Mouse (Mus musculus) testis, postnatal 14 days (tissue): ENCODE data around the gene Dgkz.

ENCODE experiments used
- DNase-seq: peaks from one replicate; pipeline ENCODE4 v3.0.0; 2021; ENCODE audit warnings: low spot score

Gene Dgkz

DNA sequence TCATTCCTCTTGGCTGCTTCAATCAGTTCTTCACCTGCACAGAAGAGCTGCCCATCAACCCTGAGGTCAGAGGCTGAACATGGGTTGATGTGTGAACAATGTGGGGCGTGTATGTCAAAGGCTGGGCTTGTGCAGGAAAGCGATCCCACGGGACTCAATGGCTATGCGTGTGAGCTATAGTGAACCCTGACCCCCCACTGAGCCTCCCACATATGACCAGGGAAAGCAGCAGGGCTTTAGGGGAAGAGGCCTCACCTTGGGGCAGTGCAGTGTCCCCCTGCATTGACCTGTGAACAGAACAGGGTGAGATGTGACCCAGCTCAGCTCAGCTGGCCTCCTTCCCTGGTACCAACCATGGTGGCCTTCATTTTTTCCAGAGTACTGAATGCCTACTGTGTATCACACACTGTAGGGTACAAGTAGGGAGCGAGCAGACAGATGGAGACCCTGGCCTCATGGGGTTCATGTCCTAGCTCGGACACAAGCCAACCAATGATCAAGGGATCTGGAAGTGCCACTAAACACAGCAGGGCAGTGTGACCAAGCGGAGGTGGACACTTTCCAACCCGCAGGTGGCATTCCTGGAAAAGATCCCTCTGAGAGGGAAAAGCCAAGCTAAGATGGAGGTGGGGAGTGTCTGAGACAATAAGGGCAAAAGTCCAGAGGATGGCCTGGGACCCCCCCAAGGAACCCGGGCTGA is 40.7 kb downstream of the Dgkz start:
- no peak for DNase-seq

DNA sequence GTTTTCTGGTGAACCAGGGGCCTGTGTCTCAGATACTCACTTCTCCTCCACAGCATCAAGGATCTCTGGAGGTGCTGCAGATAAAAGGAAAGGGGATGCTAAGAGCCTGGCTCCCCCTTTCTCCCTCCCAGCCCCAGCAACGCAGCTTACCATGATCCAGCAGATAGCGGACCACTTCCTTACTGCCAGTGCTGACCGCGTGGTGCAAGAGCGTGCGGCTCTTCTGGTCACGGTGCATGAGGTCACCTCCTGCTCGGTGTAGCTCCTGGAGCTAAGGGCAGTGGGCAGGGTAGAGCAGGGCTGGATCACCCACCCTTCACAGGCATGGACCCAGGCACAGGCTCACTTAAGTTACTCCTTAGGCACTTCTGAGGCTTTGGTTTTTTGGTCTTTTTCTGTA is 41.6 kb downstream of the Dgkz start:
- DNase-seq = no peak

DNA sequence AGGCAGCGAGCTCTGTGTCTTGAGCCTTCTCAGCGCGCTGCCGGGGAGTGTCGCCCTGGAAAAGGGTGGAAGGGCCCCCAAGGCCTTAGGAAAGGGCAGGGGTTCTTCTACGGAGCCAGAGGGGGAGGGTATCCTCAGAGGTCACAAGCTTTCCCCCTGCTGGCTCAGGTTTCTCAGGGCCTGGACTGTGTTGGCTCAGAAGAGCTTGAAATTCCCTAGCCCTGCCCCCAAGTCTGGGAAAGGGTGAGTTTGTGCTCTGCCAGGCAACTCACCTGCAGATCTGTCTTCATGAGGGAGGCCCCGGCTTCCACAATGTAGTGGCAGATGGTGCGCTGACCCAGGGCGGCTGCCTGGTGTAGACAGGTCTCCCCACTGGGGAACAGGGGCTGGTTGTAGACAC is 42.2 kb downstream of the Dgkz start:
- no peak for DNase-seq

DNA sequence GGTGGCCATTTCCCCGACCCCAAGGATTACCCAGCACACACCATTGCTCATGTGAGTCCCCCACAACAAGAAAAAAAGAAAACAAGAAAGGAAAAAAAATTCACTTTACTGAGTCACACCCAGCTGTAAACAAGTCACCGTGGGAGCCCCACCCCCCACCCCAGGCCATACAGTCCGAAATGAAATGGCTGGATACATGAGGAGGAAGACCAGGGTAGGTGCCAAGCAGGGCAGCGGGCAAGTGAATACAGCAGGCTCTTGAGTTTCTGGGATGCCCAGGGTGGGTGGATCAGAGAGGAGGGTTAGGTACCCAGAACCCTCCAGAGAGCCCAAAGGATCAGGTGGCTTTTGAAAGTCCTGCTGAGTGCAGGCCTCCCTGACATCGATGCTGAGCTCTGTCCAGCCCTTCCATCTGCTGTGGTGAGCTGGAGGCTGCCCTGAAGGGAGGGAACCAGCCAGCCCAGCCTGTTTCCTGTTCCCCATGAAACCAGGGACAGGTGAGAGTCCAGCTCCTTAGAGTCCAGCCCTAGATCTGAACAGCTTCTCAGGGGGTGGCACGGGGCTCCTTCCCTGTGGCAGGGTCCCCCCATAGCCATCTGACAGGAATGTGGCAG is 42.8 kb downstream of the Dgkz start:
- DNase-seq = no peak

DNA sequence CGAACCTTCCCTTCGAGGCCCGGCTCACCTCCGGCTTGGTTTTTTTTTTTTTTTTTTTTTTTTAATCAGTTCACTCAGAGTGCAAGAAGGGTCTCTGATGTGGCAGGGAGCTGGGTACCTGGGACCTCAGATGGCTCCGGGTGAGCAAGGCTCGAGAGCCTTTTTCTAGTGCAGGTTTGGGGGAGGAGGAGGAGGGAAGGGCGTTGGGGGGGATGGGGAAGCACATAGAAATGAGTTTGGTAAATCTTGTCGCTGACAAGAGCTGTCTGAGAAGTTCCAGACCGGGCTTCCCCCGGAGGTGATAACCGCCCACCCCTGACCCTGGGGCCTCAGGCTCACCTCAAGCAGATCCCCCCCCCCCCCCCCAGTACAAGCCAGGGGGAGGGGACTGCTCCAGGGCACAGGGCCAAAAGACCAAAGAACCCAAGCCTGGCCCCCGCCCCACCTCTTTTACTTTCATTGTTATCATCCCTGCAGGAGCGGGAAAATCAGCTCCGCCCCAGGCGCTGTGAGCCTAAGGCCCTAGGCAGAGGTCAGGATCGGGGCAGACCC is 43.4 kb downstream of the Dgkz start, which contains the start of gene Mdk:
Gene Mdk, minus strand, starts transcription at position 138 of the 552 bp plus-strand sequence.
- DNase-seq = no peak

DNA sequence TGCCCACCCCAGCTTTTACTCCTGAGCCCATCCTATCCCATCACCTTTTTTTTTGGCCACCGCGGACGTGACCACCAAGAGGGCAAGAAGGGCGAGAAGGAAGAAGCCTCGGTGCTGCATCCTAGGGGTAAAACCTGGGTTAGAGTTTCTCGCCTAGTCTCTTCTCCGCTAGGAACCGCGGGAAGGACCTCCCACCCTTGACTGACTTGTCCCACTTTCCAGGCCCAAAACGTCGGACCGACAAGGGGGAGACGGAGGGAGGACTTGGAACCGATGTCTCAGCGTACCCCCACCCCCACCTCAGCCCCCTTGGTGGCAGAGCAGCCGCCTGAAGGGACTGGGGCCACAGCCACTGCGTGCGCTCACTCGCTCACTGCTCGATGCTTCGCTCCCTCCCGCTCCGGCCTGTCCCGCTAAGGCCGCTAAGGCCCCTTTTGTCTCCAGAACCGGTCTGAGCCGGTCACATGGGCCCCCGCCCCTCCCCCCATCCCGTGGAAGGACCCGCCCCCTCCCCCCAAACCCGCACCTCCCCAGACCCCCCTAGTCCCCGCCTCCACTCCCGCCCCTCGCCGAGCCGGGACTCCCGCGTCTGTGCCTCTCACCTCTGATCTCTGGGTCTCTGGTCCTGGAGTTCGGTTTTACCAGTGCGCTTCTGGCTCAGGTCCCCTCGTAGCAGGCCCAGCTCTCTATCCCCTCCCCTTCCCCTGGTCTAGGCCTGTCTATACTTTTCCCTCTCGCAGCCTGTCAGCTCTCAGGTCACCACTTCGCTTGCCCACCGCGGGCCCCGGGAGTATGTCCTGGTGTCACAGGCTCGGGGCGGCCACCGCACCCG is 44.1 kb downstream of the Dgkz start:
- DNase-seq = no peak

DNA sequence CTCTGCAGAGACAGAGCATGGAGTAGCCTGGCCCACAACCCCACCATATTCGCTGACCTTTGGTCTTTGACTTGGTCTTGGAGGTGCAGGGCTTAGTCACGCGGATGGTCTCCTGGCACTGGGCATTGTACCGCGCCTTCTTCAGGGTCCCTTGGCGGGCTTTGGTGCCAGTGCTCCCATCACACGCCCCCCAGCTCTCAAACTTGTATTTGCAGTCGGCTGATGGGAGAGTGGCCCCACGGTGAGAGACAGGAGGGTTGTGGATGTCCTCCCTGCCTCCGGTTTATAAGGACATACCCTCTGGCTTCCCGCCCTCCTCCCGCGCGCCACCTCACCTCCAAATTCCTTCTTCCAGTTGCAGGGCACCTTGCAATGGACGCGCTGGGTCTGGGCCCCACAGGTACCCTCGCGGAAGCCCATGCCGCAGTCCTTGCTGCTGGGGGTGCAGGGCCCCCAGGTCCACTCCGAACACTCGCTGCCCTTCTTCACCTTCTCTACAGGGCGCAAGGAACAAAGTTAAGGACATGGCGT is 44.8 kb downstream of the Dgkz start:
- no peak for DNase-seq

DNA sequence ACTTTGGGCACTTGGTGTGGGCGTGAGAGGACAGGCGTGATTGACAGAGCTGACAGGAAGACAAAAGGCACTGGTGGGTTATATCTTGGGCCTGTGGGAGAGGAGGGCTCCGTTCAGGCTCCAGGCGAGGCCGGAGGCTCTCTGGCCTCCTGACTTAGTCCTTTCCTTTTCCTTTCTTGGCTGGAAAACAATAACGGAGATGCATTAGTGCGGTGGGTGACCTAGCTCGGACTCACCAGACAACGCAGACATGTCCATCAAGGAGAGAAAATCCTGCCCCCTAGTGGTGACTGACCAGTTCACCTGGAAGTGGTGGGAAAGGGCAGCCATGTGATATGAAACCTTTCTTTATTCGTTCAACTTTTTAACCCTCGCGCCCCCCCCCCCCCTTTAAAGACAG is 45.7 kb downstream of the Dgkz start:
- peak; percentile 74 for DNase-seq

DNA sequence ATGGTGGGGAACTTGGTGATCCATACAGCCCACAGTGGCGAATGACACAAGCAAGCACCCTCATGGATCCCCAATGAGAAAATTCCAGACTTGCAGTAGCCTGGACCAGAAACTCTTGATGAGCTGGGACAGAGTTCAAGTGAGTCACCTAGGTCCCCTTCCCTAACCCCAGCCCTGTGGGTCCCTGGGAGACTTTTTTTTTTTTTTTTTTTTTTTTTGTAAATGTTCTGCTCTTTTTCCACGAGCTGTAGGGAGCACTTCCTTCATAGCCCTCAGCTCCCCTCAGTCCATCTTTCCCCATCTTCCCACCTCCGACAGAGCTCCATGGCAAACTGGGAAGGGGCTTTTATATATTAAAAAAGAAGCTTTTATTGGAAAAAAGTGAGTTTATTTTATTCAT is 46.2 kb downstream of the Dgkz start:
- no peak for DNase-seq

DNA sequence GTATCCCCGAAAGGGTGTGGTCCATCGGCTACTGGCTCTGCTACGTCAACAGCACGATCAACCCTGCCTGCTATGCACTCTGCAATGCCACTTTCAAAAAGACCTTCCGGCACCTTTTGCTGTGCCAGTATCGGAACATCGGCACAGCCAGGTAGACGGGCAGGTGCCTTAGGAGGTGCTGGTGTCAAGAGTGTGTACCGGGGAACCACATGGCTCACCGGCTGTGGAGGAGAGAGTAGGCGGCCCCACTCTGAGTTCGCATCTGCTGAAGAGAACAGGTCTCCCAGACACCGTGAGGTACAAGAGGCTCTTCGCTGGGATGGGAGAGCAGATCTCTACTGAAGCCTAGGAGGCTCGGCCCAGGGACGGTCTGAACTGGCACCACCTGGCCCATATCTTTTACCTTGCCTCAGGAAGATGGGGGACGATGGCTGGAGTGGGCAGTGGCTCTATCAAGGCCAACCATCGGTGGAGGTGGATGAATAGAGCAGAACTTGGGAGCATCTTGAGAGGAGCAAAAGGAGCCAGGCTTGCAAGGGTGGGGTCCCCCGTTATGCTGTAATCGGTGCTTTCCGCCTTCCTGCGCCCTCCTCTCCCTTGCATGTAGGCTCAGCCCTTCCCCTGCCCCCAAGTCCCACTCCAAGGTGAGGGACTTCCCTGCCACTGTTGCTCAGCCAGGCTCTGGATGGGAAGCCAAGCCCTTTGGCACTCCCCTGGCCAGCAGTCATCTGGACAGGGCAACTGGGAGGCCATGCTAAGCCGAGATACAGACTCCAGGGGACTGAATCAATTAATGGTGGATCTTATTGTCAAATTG is 46.9 kb downstream of the Dgkz start:
- no peak for DNase-seq

DNA sequence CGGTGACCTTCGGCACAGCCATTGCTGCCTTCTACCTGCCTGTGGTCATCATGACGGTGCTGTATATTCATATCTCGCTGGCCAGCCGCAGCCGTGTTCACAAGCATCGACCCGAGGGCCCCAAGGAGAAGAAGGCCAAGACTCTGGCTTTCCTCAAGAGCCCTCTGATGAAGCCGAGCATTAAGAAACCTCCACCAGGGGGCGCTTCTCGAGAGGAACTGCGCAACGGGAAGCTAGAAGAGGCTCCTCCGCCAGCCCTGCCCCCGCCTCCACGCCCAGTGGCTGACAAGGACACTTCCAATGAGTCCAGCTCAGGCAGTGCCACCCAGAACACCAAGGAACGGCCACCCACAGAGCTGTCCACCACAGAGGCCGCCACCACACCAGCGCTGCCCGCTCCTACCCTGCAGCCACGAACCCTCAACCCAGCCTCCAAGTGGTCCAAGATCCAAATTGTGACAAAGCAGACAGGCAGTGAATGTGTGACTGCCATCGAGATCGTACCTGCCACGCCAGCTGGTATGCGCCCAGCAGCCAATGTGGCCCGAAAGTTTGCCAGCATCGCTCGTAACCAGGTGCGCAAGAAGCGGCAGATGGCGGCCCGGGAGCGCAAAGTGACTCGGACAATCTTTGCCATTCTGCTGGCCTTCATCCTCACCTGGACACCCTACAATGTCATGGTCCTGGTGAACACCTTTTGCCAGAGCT is 47.7 kb downstream of the Dgkz start:
- peak; percentile 79 for DNase-seq

DNA sequence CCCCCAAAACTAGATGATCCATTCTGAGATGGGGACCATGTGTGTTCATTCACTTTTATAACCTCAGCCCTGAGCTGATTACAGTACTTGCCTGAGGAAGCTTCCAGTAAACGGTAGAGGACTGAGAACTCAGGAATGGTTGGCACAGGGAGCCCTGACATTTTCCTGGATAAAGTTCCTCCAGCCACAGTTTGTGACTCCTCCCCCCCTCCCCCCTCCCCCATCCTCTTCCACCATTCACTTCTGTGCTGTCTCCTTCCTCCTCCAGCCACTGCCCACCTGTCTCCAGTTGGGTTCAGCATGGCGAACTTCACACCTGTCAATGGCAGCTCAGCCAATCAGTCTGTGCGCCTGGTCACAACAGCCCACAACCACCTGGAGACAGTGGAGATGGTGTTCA is 48.7 kb downstream of the Dgkz start, which contains the start of gene Chrm4:
Gene Chrm4, plus strand, starts transcription at position 301 of the 400 bp plus-strand sequence.
- no peak for DNase-seq

DNA sequence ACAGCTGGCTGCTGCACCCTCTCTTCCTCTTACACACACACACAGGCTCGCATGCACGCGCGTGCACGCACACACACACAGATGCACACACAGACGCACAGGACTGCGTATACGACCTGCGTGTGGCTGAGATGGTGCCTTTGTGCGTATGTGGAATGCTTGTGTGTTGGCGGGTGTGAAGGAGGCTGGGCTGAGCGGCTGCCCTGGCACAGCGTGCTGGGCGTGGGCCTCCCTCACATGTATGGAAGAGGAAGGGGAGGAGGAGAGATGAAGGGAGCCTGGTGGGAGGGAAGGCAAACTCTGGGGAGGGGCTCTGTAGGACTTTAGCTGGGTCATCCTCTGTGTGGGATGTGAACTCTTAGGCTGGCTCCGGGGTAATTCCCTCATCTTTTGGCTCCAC is 50.2 kb downstream of the Dgkz start:
- DNase-seq = no peak

DNA sequence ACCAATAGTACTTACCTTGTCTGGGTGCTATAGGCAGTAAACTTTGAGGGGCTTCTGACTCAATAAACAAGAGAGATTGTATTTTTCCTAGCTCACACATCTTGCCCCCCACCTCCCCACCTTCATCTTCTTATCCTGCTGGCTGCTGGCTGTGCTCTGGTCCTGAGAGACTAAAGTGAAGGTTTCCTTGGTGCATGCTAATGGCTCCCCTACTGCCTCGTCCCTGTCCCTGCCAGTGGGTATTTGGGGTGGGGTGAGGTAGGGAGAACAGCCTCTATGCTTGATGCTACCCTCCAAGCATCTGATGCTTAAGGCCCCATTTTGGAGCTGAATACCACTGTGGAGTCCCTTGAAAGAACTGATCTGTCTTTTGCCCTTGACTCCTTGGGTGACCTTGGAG is 50.9 kb downstream of the Dgkz start:
- no peak for DNase-seq

DNA sequence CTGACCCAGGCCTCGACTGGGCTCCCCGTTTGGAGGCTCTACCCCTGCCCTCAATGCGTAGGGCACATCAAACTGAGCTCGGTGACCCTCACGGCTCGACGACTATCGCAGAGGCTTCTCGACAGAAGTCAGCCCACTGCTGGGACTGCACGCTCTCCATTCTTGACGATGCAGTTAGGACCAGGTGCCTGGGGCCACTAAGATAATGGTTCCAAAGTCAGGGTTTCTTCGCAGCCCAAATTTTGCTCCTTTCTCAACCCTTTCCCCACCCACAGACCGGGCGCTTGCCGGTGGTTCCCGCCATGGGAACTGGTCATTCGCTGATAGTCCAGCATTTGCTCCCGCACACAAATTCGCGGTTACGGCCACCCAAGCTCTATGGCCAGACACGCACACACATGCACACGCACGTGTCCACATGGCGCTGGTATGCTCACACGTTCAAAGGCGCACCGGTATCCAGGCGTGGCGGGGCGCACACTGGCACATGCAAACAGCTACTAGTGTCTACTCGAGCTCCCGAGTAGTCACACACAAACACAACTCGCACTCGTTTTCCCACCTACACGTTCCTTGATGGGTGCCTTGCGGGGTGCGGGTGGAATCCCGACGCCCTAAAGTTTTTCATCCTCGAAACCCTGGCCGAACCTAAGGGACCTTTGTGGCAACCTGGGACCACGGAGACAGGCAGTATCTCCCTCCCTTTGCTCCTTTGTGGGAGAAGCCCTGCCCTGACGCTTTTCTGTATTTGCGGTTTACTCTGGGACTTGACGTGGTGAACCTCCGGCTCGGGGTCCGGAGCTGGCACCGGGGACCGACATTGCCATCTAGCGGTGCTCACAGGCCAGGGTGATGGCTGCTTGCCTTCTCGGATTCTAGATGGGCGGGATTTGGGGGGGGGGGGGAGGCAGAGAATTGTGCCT is 52.0 kb downstream of the Dgkz start:
- no peak for DNase-seq

DNA sequence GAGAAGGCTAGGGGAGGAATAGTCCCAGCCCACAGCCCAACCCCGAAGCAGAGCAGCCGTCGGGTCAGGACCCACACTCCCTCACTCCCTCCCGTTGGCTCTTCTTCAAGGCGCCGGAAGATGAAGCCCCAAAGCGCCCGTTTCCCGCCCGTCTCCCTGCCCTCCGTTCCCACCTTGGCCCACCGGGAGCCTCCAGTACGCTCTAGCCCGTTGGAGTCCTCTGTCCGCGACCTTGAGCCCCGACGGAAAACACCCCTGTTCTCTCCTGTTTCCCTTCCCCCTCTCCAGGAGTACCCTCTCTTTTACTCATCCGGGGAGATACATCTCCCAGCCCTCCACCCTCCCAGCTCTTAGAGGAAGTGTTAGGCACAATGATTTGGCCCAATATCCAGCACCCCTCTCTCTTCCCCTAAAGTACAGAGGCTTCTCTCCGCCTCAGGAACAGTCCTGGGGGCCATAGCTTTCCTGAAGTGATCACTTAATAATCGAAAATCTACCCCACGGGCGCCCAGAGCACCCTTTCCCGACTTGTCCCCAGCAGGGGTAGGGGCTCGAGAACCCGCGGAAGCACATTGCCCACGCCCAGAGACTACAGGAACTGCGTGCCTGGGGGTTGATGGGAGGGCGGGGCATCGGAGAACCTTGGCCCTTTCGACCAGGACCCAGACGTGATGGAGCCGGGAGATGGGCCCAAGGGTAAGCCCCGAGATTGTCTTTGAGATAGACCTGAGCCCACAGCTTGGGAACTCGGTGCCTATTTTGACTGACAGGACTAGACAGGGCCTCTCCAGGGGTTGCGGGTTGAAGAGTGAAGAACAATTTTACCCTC is 52.9 kb downstream of the Dgkz start:
- no peak for DNase-seq

DNA sequence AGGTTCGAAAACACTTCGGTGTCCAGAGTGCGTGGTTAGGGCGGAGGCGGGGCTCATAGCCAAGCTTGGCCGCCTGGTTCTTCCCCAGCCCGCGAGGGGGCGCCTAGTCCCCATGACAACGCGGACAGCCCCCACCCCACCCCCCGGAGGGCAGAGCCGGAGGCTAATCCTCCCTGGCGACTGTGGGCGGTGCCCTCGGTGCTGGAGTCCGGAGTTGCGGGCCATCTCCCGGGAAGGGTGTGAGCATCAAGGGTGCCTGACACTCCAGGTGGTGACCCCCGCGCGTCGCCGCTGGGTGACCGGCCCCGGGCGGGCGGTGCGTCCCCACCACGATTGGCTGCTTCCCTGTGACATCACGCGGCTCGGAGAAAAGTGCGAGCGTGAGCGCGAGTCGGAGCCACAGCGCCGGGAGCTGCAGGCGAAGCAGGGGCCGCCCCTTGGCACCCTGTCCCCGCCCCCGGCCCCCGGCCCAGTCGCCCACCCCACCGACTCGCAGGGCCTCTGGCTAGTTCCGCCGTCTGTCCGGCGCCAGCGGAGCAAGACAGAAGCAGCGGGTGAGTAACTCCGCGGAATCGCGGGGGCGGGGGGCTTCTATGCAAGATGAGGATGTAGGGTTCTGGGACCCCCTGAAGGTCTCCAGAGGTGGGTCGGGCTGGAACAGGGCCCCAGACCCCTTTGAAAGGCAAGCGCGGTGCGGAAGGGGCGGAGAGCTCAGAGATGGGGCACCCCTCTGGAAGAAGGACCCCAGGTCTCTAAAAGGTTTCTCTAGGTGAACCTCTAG is 53.7 kb downstream of the Dgkz start:
- DNase-seq = no peak

DNA sequence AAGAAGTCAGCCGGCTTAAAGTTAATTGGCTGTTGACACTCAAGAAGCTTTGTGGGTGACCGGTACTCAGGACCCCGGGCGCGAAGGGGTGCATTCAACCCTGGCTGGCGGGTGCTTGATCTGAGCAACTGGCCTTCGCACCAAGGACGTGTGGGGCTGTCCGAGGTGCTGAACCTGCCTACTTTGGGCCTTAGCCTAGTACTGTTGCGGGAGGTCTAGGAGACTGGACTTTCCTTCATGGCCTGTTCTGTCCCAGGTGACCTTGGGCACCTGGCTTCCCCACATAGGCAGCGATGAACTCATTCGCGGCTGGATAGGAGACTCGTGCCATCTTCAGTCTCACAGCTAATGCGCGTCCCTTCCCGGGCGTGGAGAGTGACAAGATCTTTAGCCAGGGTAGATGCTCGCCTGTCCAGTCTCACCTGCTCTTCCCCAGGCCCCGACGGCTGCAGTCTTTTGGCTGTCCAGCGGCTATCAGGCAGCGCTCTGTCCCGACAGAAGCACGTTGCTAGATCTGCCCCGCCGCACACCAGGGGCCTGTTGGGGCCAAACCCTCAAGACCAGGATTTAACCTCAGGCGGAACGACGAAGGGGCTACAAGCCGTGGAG is 54.4 kb downstream of the Dgkz start:
- DNase-seq = peak; percentile 74
